9 mouse cellular contexts compared by ENCODE assay signal in genomic region chr11:100713174-100713573, GRCm38 (mm10). TPM values are rescaled to one million over a fixed set of nuclear protein-coding genes. Genes with fewer than 3 reads are reported as not detected.
DNase-seq lines count a peak whose midpoint lies in the region; ATAC-seq and TF ChIP-seq lines count a peak whose summit lies in the region.
"Had no signal": no experiment of that assay in that cellular context is flagged by ENCODE, and none has a peak within 500 bp of the region (broad histone marks: within the 10 kb centered on the region; RNA-seq: fewer than 3 reads in every experiment).

No protein-coding gene starts in this region.

- 50% methylated on average over 4 of the region's 4 CpGs for WGBS in liver, embryonic 12.5 days (ENCODE audit: insufficient replicate concordance)

- peak overlapping the region; percentile 66 for H3K9ac ChIP-seq in liver, embryonic 12.5 days

- H3K27me3 ChIP-seq in testis, adult 2 months (ENCODE audit: control insufficient read depth, insufficient read depth, low read length): no peaks in the 10 kb centered on the region
- no peaks in the 10 kb centered on the region for H3K27me3 ChIP-seq in liver, embryonic 12.5 days (replicated peaks)

- H3K4me2 ChIP-seq in liver, embryonic 12.5 days: peak overlapping the region; percentile 98

- no peak for TF ChIP-seq POLR2A in testis, adult 2 months (IDR thresholded peaks at IDR 0.05; ENCODE audit: control insufficient read depth, low read depth, low read length)

- peak overlapping the region; percentile 93 for H3K4me3 ChIP-seq in testis, adult 2 months (ENCODE audit: control insufficient read depth, low read depth, low read length)
- H3K4me3 ChIP-seq in liver, embryonic 12.5 days: peak overlapping the region; percentile 53

- H3K4me1 ChIP-seq in testis, adult 2 months (ENCODE audit: control insufficient read depth, insufficient read depth, low read length): peaks cover 26% of the 10 kb centered on the region
- peaks cover 47% of the 10 kb centered on the region for H3K4me1 ChIP-seq in liver, embryonic 12.5 days

- peak; percentile 92 for DNase-seq in heart, adult 11 months
- no peak for DNase-seq in heart, postnatal 4 days
- no peak for DNase-seq in testis, postnatal 14 days (ENCODE audit: low spot score)
- DNase-seq in right cerebral cortex, postnatal 4 days: no peak
- no peak for DNase-seq in left cerebral cortex, adult 8-10 months (ENCODE audit: low spot score in 2 of 2)

- H3K36me3 ChIP-seq in testis, adult 2 months (ENCODE audit: control insufficient read depth, insufficient read depth, low read length): peaks cover 1% of the 10 kb centered on the region; the same call in 1 of the 2 replicates
- peaks cover 65% of the 10 kb centered on the region for H3K36me3 ChIP-seq in liver, embryonic 12.5 days

- TF ChIP-seq CTCF in testis, adult 2 months (IDR thresholded peaks at IDR 0.05; ENCODE audit: control insufficient read depth, insufficient read depth, insufficient replicate concordance, low read depth, low read length): no peak

- no peak for ATAC-seq in liver, embryonic 12.5 days
- no peak for ATAC-seq in monocyte, adult 5-6 weeks (replicated peaks; ENCODE audit: insufficient number of reproducible peaks, low FRiP score, low TSS enrichment, poor library complexity, severe bottlenecking)

- H3K27ac ChIP-seq in testis, adult 2 months (ENCODE audit: control insufficient read depth, insufficient read depth, low read depth, low read length): peak overlapping the region; percentile 97
- peak overlapping the region; percentile 87 for H3K27ac ChIP-seq in liver, embryonic 12.5 days

- no peaks in the 10 kb centered on the region for H3K9me3 ChIP-seq in liver, embryonic 12.5 days (replicated peaks)

RNA-seq across cellular contexts. Expression of gene Hspb9, which starts 0.5 kb away (rescaled TPM):
- total RNA-seq in heart, postnatal 4 days (2021): not detected
- 1,348 and 1,420 TPM in 2 replicates for polyA plus RNA-seq in testis, adult 2 months (2012; rRNA removed)
- 0.29 and 0.33 TPM in 2 replicates for polyA plus RNA-seq in liver, embryonic 12.5 days (2016; fragmentation: Nextera tagmentation; extraction: Ambion mirVana)
- not detected for total RNA-seq in left cerebral cortex, adult 8-10 months (2022)
- not detected in 3 replicates for total RNA-seq in monocyte, adult 5-6 weeks (2017)
- total RNA-seq: layer of hippocampus, postnatal 10 days had no signal

RNA-seq across cellular contexts. Expression of gene Kat2a, which starts 0.9 kb away (rescaled TPM):
- total RNA-seq in heart, postnatal 4 days (2021): 10 to 100 TPM; 17.5 to 18.0 TPM
- 24.0 and 26.3 TPM in 2 replicates for polyA plus RNA-seq in testis, adult 2 months (2012; rRNA removed)
- polyA plus RNA-seq in liver, embryonic 12.5 days (2016; fragmentation: Nextera tagmentation; extraction: Ambion mirVana): 39.4 and 40.2 TPM in 2 replicates
- 10 to 100 TPM; 56.6 to 62.8 (median 59.2) TPM for total RNA-seq in left cerebral cortex, adult 8-10 months (2022)
- 6.1 to 9.9 TPM (median 7.1 TPM) in 3 replicates for total RNA-seq in monocyte, adult 5-6 weeks (2017)

RNA-seq across cellular contexts. Expression of gene Dhx58, which starts 9.1 kb away (rescaled TPM):
- total RNA-seq in heart, postnatal 4 days (2021): under 1 TPM; 0.62 to 0.83 TPM
- polyA plus RNA-seq in testis, adult 2 months (2012; rRNA removed): 31.5 and 32.0 TPM in 2 replicates
- 1.5 and 2.1 TPM in 2 replicates for polyA plus RNA-seq in liver, embryonic 12.5 days (2016; fragmentation: Nextera tagmentation; extraction: Ambion mirVana)
- 1 to 10 TPM; 1.6 to 2.1 (median 1.8) TPM for total RNA-seq in left cerebral cortex, adult 8-10 months (2022)
- 26.9 to 31.5 TPM (median 28.6 TPM) in 3 replicates for total RNA-seq in monocyte, adult 5-6 weeks (2017)

RNA-seq across cellular contexts. Expression of gene Zfp385c, which starts 20.9 kb away (rescaled TPM):
- total RNA-seq in heart, postnatal 4 days (2021): under 1 TPM; 0.56 to 0.60 TPM
- 2.6 and 3.8 TPM in 2 replicates for polyA plus RNA-seq in testis, adult 2 months (2012; rRNA removed)
- polyA plus RNA-seq in liver, embryonic 12.5 days (2016; fragmentation: Nextera tagmentation; extraction: Ambion mirVana): 0.32 TPM in 1 of 2 replicates, not detected in the other
- total RNA-seq in left cerebral cortex, adult 8-10 months (2022): 1 to 10 TPM in 1 of 4 experiments, under 1 TPM in 3; 0.11 to 1.1 (median 0.40) TPM
- 0.32 to 0.76 TPM (median 0.49 TPM) in 3 replicates for total RNA-seq in monocyte, adult 5-6 weeks (2017)

RNA-seq across cellular contexts. Expression of gene Rab5c, which starts 24.8 kb away (rescaled TPM):
- 10 to 100 TPM; 78.8 to 83.6 TPM for total RNA-seq in heart, postnatal 4 days (2021)
- polyA plus RNA-seq in testis, adult 2 months (2012; rRNA removed): 90.2 and 90.7 TPM in 2 replicates
- polyA plus RNA-seq in liver, embryonic 12.5 days (2016; fragmentation: Nextera tagmentation; extraction: Ambion mirVana): 15.9 and 18.1 TPM in 2 replicates
- 100 to 1,000 TPM; 148 to 157 (median 154) TPM for total RNA-seq in left cerebral cortex, adult 8-10 months (2022)
- 163 to 176 TPM (median 171 TPM) in 3 replicates for total RNA-seq in monocyte, adult 5-6 weeks (2017)
